Mouse (Mus musculus): ENCODE data around the gene Cacnb1.

GRCm38 (mm10) chr11:98021565-98022252 is 1.1 kb downstream of the Cacnb1 start:
- no peak for TF ChIP-seq CHD2 (IDR thresholded peaks at IDR 0.05; ENCODE audit: low read depth, low read length)
- no peak for TF ChIP-seq HCFC1 (IDR thresholded peaks at IDR 0.05; ENCODE audit: borderline replicate concordance, insufficient read depth, low read length)

Measured in ES-E14 (cell line).